Mouse (Mus musculus) MEL (cell line): ENCODE results near the gene Tmem151b. TPM values are rescaled to one million over a fixed set of nuclear protein-coding genes. Genes with fewer than 3 reads are reported as not detected.

Experiments used
- DNase-seq: peaks from one replicate; pipeline ENCODE4 v3.0.0; 2011; ENCODE audit warnings: low read depth, low spot score
- H3K27ac ChIP-seq: 2 replicates; pipeline ENCODE4 v1.5.1; 2012; ENCODE audit warnings: low read depth, mild to moderate bottlenecking, control low read depth, low read length, moderate library complexity; ENCODE audit not compliant: control insufficient read depth
- H3K27me3 ChIP-seq, 2 experiments: fragments of 150-350 bp in 1 of 2; sonication (generic) in 1 of 2; 2 replicates each; pipeline ENCODE4 v1.6.1; 2012; ENCODE audit warnings: low read length in 2 of 2, mild to moderate bottlenecking in 2 of 2, improper control_type of control experiment in 1 of 2, moderate library complexity in 1 of 2; ENCODE audit not compliant: insufficient read depth in 2 of 2, control insufficient read depth in 1 of 2
- H3K36me3 ChIP-seq, 2 experiments: 2 replicates each; pipeline ENCODE4 v1.6.1; 2012 to 2014; ENCODE audit warnings: low read length in 2 of 2, improper control_type of control experiment in 1 of 2, inconsistent platforms in 1 of 2, mild to moderate bottlenecking in 1 of 2; ENCODE audit not compliant: insufficient read depth in 2 of 2, control insufficient read depth in 1 of 2
- H3K4me1 ChIP-seq, 2 experiments: fragments of 150-350 bp in 1 of 2; sonication (generic) in 1 of 2; 2 replicates each; pipeline ENCODE4 v1.6.1; 2012; ENCODE audit warnings: low read length in 2 of 2, improper control_type of control experiment in 1 of 2, mild to moderate bottlenecking in 1 of 2; ENCODE audit not compliant: insufficient read depth in 2 of 2, control insufficient read depth in 1 of 2
- H3K4me3 ChIP-seq, 2 experiments: fragments of 150-350 bp in 1 of 2; sonication (generic) in 1 of 2; 2 replicates each; pipeline ENCODE4 v1.5.1; 2012; ENCODE audit warnings: low read depth in 2 of 2, low read length in 2 of 2, mild to moderate bottlenecking in 2 of 2, moderate library complexity in 2 of 2, control low read depth in 1 of 2, improper control_type of control experiment in 1 of 2; ENCODE audit not compliant: control insufficient read depth in 1 of 2, insufficient read depth in 1 of 2
- H3K79me2 ChIP-seq: 2 replicates; pipeline ENCODE4 v1.6.1; 2012; ENCODE audit warnings: mild to moderate bottlenecking, low read length, moderate library complexity; ENCODE audit not compliant: control insufficient read depth, poor library complexity, insufficient read depth
- H3K9ac ChIP-seq: 2 replicates; pipeline ENCODE4 v1.6.1; 2012; ENCODE audit warnings: low read depth, mild to moderate bottlenecking, control low read depth, low read length, moderate library complexity; ENCODE audit not compliant: control insufficient read depth, poor library complexity, severe bottlenecking
- H3K9me3 ChIP-seq: fragments of 150-350 bp; sonication (generic); replicated peaks from 2 replicates; pipeline ENCODE4 v1.6.1; 2012; ENCODE audit warnings: mild to moderate bottlenecking, low read length, improper control_type of control experiment, moderate library complexity; ENCODE audit not compliant: insufficient read depth
- BHLHE40 ChIP-seq: IDR thresholded peaks from 2 replicates; pipeline ENCODE4 v1.6.1; 2012; ENCODE audit warnings: low read depth, mild to moderate bottlenecking, inconsistent platforms, low read length, improper control_type of control experiment, borderline replicate concordance
- CHD1 ChIP-seq: IDR thresholded peaks from 2 replicates; pipeline ENCODE4 v1.6.1; 2012; ENCODE audit warnings: low read depth, mild to moderate bottlenecking, inconsistent platforms, low read length, improper control_type of control experiment
- ELF1 ChIP-seq: IDR thresholded peaks from 2 replicates; pipeline ENCODE4 v1.6.1; 2014; ENCODE audit warnings: low read depth, mild to moderate bottlenecking, inconsistent platforms, low read length, improper control_type of control experiment, moderate library complexity
- EP300 ChIP-seq, 2 experiments: IDR thresholded peaks; 2 replicates each; pipeline ENCODE4 v1.6.1; 2011; ENCODE audit warnings: improper control_type of control experiment in 2 of 2, low read length in 2 of 2, low read depth in 1 of 2, mild to moderate bottlenecking in 1 of 2
- ETS1 ChIP-seq: IDR thresholded peaks from 2 replicates; pipeline ENCODE4 v1.6.1; 2012; ENCODE audit warnings: low read depth, mild to moderate bottlenecking, inconsistent platforms, low read length, improper control_type of control experiment, moderate library complexity
- GABPA ChIP-seq: IDR thresholded peaks from 2 replicates; pipeline ENCODE4 v1.6.1; 2012; ENCODE audit warnings: low read depth, mild to moderate bottlenecking, inconsistent platforms, low read length, improper control_type of control experiment, moderate library complexity
- GATA1 ChIP-seq: IDR thresholded peaks from 2 replicates; pipeline ENCODE4 v1.6.1; 2011; ENCODE audit warnings: low read depth, low read length, improper control_type of control experiment
- HCFC1 ChIP-seq: IDR thresholded peaks from 2 replicates; pipeline ENCODE4 v1.6.1; 2012; ENCODE audit warnings: low read depth, mild to moderate bottlenecking, inconsistent platforms, low read length, improper control_type of control experiment, moderate library complexity
- JUND ChIP-seq: IDR thresholded peaks from 2 replicates; pipeline ENCODE4 v1.6.1; 2011; ENCODE audit warnings: low read depth, mild to moderate bottlenecking, improper control_type of control experiment, low read length
- KAT2A ChIP-seq: conservative IDR thresholded peaks from 2 replicates; pipeline ENCODE4 v1.6.1; 2012; ENCODE audit warnings: low read depth, low read length, improper control_type of control experiment, inconsistent platforms
- MAX ChIP-seq: IDR thresholded peaks from 2 replicates; pipeline ENCODE4 v1.6.1; 2011; ENCODE audit warnings: low read length, improper control_type of control experiment
- MEF2A ChIP-seq: IDR thresholded peaks from 2 replicates; pipeline ENCODE4 v1.6.1; 2014; ENCODE audit warnings: low read depth, mild to moderate bottlenecking, inconsistent platforms, low read length, improper control_type of control experiment; ENCODE audit not compliant: poor library complexity, insufficient replicate concordance, severe bottlenecking; ENCODE audit errors: extremely low read depth
- MXI1 ChIP-seq: IDR thresholded peaks from 2 replicates; pipeline ENCODE4 v1.6.1; 2011; ENCODE audit warnings: mild to moderate bottlenecking, low read depth, low read length, improper control_type of control experiment
- MYB ChIP-seq: IDR thresholded peaks from 2 replicates; pipeline ENCODE4 v1.6.1; 2011; ENCODE audit warnings: mild to moderate bottlenecking, low read depth, low read length, improper control_type of control experiment
- MYC ChIP-seq: IDR thresholded peaks from 2 replicates; pipeline ENCODE4 v1.6.1; 2011; ENCODE audit warnings: low read depth, mild to moderate bottlenecking, low read length, improper control_type of control experiment, moderate library complexity
- NELFE ChIP-seq: IDR thresholded peaks from 2 replicates; pipeline ENCODE4 v1.6.1; 2011; ENCODE audit warnings: low read depth, low read length, improper control_type of control experiment
- POLR2A ChIP-seq, 2 experiments: IDR thresholded peaks; 2 replicates each; pipeline ENCODE4 v1.6.1; 2011 to 2012; ENCODE audit warnings: low read length in 2 of 2, mild to moderate bottlenecking in 2 of 2, control low read depth in 1 of 2, improper control_type of control experiment in 1 of 2, low read depth in 1 of 2, moderate library complexity in 1 of 2; ENCODE audit not compliant: control insufficient read depth in 1 of 2, insufficient read depth in 1 of 2, poor library complexity in 1 of 2
- POLR2AphosphoS5 ChIP-seq: IDR thresholded peaks from 2 replicates; pipeline ENCODE4 v1.6.1; 2012; ENCODE audit warnings: low read depth, borderline replicate concordance, mild to moderate bottlenecking, inconsistent platforms, low read length, moderate library complexity, mixed read lengths
- RAD21 ChIP-seq: IDR thresholded peaks from 2 replicates; pipeline ENCODE4 v1.6.1; 2011; ENCODE audit warnings: mild to moderate bottlenecking, low read depth, low read length, improper control_type of control experiment
- RCOR1 ChIP-seq: IDR thresholded peaks from 2 replicates; pipeline ENCODE4 v1.6.1; 2012; ENCODE audit warnings: low read depth, mild to moderate bottlenecking, inconsistent platforms, low read length, improper control_type of control experiment
- SIN3A ChIP-seq: IDR thresholded peaks from 2 replicates; pipeline ENCODE4 v1.6.1; 2012; ENCODE audit warnings: low read length, improper control_type of control experiment, inconsistent platforms
- TAL1 ChIP-seq: IDR thresholded peaks from 2 replicates; pipeline ENCODE4 v1.6.1; 2012; ENCODE audit warnings: mild to moderate bottlenecking, inconsistent platforms, low read length, moderate library complexity, mixed read lengths
- TBP ChIP-seq: IDR thresholded peaks from 2 replicates; pipeline ENCODE4 v1.8.0; 2011; ENCODE audit warnings: low read depth, low read length, improper control_type of control experiment
- USF1 ChIP-seq: IDR thresholded peaks from 2 replicates; pipeline ENCODE4 v1.6.1; 2014; ENCODE audit warnings: low read depth, mild to moderate bottlenecking, inconsistent platforms, low read length, improper control_type of control experiment, moderate library complexity
- ZC3H11A ChIP-seq: IDR thresholded peaks from 2 replicates; pipeline ENCODE4 v1.6.1; 2012; ENCODE audit warnings: low read depth, mild to moderate bottlenecking, inconsistent platforms, low read length, improper control_type of control experiment
- ZKSCAN1 ChIP-seq: IDR thresholded peaks from 2 replicates; pipeline ENCODE4 v1.6.1; 2012; ENCODE audit warnings: low read depth, mild to moderate bottlenecking, inconsistent platforms, low read length, improper control_type of control experiment, moderate library complexity
- polyA plus RNA-seq, 2 experiments: library from polyadenylated mRNA; stranded (reverse) in 1 of 2; unstranded in 1 of 2; fragments of >175 nt in 1 of 2; fragments of >200 nt in 1 of 2; gene quantifications; 2 replicates each; pipeline versions ENCODE4 v1.2.1 to v1.2.4; 2012; ENCODE audit warnings: low replicate concordance in 2 of 2, low read depth in 1 of 2; ENCODE audit not compliant: insufficient read length in 2 of 2, insufficient read depth in 1 of 2, missing spikeins in 1 of 2
- total RNA-seq: library from RNA; depleted of rRNA; stranded (reverse); fragments of 300-350 nt; gene quantifications from 2 replicates; pipeline ENCODE4 v1.2.3, GENCODE M21; 2012

Gene Tmem151b
- total and polyA plus RNA-seq, 3 experiments = 0.15 to 1.1 TPM; not detected in 1

DNA sequence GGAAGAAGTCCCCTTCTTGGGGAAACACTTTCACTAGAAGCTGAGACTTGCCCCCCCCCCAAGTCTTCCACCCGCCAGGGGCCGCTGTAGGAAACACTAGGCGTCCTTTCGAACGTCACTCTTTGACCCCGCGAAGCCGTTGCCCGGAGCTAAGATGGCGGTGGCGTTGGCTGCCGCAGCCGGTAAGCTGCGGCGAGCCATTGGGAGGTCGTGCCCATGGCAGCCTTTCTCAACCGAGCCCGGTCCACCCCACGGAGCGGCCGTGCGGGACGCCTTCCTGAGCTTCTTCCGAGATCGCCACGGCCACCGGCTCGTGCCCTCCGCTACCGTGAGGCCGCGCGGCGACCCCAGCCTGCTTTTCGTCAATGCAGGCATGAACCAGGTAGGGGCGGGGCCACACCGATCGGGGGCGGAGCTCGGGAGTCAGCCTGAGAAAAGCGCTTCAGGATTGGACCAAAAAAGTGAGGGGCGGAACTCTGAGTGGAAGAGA, 42.7 kb downstream of the Tmem151b start, which contains the start of gene Aars2 (continued):
- TF ChIP-seq MAX (no peak), EP300 (IDR thresholded peaks at IDR 0.05; ENCODE audit: low read depth in 1 of 2, low read length in 2 of 2) (0 out of 4 replicates have a peak, but pooled peaks of 1 of the 2 experiments have one; percentile 36), MEF2A (no peak), RCOR1 (no peak), JUND (no peak), TBP (peak; percentile 59; the same call in 1 of the 2 replicates), CHD1 (no peak), MYB (peak; percentile 27; the same call in 1 of the 2 replicates), SIN3A (peak; percentile 84), HCFC1 (peak; percentile 96), KAT2A (peak; percentile 87)

DNA sequence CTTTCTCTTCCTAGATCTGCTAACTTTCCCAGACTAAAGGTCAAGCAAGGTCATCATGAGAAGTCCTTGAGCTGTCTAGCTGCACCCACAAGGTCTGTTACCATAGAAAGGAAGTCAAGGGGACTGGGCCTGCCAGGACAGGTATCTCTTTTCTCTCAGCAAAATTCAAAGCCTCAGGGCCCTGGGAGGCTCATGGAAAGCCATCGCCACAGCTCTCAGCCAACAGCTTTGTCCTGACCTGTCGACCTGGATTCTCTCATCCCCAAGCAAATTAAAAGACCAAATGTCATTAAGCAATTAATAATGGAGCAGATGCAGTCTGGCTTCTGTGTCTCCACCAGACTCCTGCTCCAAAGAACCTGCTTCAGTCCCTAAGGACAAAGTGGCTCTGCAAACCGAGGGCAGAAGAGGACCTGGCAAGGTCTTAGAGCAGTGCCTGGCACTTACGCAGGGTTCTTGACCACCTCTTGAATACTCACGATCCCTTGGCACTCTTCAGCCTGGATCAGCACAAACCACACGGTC, 43.5 kb downstream of the Tmem151b start:
- Histone ChIP-seq H3K4me3 (peak overlapping the region in 1 of 2 experiments; percentile 90; a peak in 2 of 4 replicates), H3K27me3 (no peaks in the 10 kb centered on the region), H3K4me1 (peaks cover 14 to 38% of the 10 kb centered on the region in 2 experiments)

DNA sequence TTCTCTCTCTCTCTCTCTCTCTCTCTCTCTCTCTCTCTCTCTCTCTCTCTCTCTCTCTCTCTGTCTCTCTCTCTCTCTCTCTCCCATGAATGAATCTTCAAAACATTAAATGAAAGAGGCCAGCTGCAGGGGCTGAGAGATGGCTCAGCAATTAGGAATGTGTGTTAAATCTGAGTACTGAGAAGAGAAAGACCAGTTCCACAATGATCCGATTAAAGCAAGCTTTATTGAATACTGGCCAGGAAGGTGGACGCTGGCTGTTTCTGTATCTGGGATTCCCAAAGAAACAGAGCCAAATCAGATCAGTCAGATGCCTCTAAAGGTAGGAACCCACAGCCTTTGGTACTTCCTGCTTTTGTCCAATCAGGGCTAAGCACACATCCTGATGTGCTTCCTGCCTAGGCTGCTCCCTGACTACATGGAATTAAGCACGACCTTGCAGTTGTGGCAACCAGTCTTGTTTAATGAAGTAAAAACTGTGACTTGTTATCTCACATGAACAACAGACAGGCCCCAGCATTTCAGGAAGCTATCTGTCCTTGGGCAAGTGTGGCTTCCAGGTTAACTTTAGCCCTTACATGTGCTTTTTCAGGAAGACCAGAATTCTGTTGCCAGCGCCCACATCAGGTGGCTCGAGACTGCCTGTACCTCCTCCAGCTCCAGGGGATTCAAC, 46.0 kb downstream of the Tmem151b start:
- peaks cover 10 to 29% of the 10 kb centered on the region in 2 experiments for H3K4me1 ChIP-seq
- peak overlapping the region in 1 of 2 experiments; percentile 21; a peak in 2 of 4 replicates for H3K4me3 ChIP-seq
- TF ChIP-seq POLR2AphosphoS5 (no peak), RCOR1 (peak; percentile 69), GATA1 (peak; percentile 82), USF1 (peak; percentile 4; the same call in 1 of the 2 replicates), ELF1 (peak; percentile 68; the same call in 1 of the 2 replicates), POLR2A (IDR thresholded peaks at IDR 0.05; ENCODE audit: control insufficient read depth in 1 of 2, insufficient read depth in 1 of 2, low read depth in 1 of 2, low read length in 2 of 2, poor library complexity in 1 of 2) (peak in 1 of 2 experiments; percentile 58; a peak in 2 of 4 replicates), JUND (no peak; the same call in 1 of the 2 replicates), MYC (peak; percentile 93), BHLHE40 (0 out of 2 replicates have a peak, but pooled peaks have one; percentile 29), MAX (peak; percentile 87), MYB (peak; percentile 50; the same call in 1 of the 2 replicates), MXI1 (peak; percentile 82), EP300 (IDR thresholded peaks at IDR 0.05; ENCODE audit: low read depth in 1 of 2, low read length in 2 of 2) (peak; percentile 72 to 78), TAL1 (peak; percentile 91), ZKSCAN1 (no peak), NELFE (peak; percentile 59), CHD1 (no peak), TBP (peak; percentile 45), ETS1 (peak; percentile 66; the same call in 1 of the 2 replicates)

More for the DNA sequence above, 43.5 kb downstream of the Tmem151b start:
- no peak overlapping the region for H3K27ac ChIP-seq
- peaks cover 0 to 19% of the 10 kb centered on the region in 2 experiments; a peak in 2 of 4 replicates for H3K36me3 ChIP-seq
- no peak for TF ChIP-seq RAD21
- no peak for TF ChIP-seq ELF1
- no peak for TF ChIP-seq TBP
- TF ChIP-seq SIN3A = no peak
- TF ChIP-seq MEF2A = no peak
- TF ChIP-seq ZC3H11A = no peak
- TF ChIP-seq GABPA = no peak
- no peaks in the 10 kb centered on the region; the same call in 1 of the 2 replicates for H3K79me2 ChIP-seq
- no peaks in the 10 kb centered on the region for H3K9me3 ChIP-seq
- DNase-seq = no peak
- peak overlapping the region; percentile 43 for H3K9ac ChIP-seq

More for the DNA sequence above, 46.0 kb downstream of the Tmem151b start:
- Histone ChIP-seq H3K9me3 (no peaks in the 10 kb centered on the region), H3K9ac (peak overlapping the region; percentile 27), H3K79me2 (no peaks in the 10 kb centered on the region; the same call in 1 of the 2 replicates), H3K36me3 (peaks cover 0 to 11% of the 10 kb centered on the region in 2 experiments; a peak in 2 of 4 replicates), H3K27me3 (no peaks in the 10 kb centered on the region), H3K27ac (peak overlapping the region; percentile 76)
- DNase-seq = peak; percentile 91
